17 mouse cellular contexts compared by ENCODE assay signal in genomic region chr4:154700921-154701412, GRCm38 (mm10). TPM values are rescaled to one million over a fixed set of nuclear protein-coding genes. Genes with fewer than 3 reads are reported as not detected.
DNase-seq lines count a peak whose midpoint lies in the region; ATAC-seq lines count a peak whose summit lies in the region.
"Had no signal": no experiment of that assay in that cellular context is flagged by ENCODE, and none has a peak within 500 bp of the region (broad histone marks: within the 10 kb centered on the region; RNA-seq: fewer than 3 reads in every experiment).

No protein-coding gene starts in this region.

- no peaks in the 10 kb centered on the region; the same call in 1 of the 2 replicates for H3K27me3 ChIP-seq in liver, embryonic 11.5 days (replicated peaks; ENCODE audit: control insufficient read depth, insufficient read depth, low read length)
- H3K27me3 ChIP-seq in liver, embryonic 12.5 days (replicated peaks), result peaks cover 5% of the 10 kb centered on the region; the same call in 1 of the 2 replicates
- H3K27me3 ChIP-seq in heart, embryonic 14.5 days (ENCODE audit: control insufficient read depth, insufficient read depth, low read length), result peaks cover 3% of the 10 kb centered on the region; the same call in 1 of the 2 replicates
- H3K27me3 ChIP-seq: intestine, embryonic 15.5 days; stomach, embryonic 15.5 days had no signal

- no peaks in the 10 kb centered on the region for H3K4me1 ChIP-seq in liver, embryonic 11.5 days (replicated peaks; ENCODE audit: control insufficient read depth, insufficient read depth, low read length)
- H3K4me1 ChIP-seq in liver, embryonic 12.5 days, result no peaks in the 10 kb centered on the region
- peaks cover 25 to 36% of the 10 kb centered on the region in 2 experiments for H3K4me1 ChIP-seq in heart, embryonic 14.5 days (ENCODE audit: control insufficient read depth in 2 of 2, insufficient read depth in 2 of 2, low read length in 2 of 2)
- H3K4me1 ChIP-seq: intestine, embryonic 15.5 days; liver, embryonic 15.5 days; stomach, embryonic 15.5 days had no signal

- H3K9me3 ChIP-seq in liver, embryonic 11.5 days (ENCODE audit: control insufficient read depth, low read length), result no peaks in the 10 kb centered on the region
- H3K9me3 ChIP-seq in liver, embryonic 12.5 days (replicated peaks), result no peaks in the 10 kb centered on the region
- no peaks in the 10 kb centered on the region for H3K9me3 ChIP-seq in heart, embryonic 14.5 days (ENCODE audit: control insufficient read depth, low read length)
- H3K9me3 ChIP-seq: intestine, embryonic 15.5 days; liver, embryonic 15.5 days; midbrain, embryonic 10.5 days; stomach, embryonic 15.5 days had no signal

- no peak for ATAC-seq in liver, embryonic 11.5 days (replicated peaks; ENCODE audit: low FRiP score)
- no peak for ATAC-seq in liver, embryonic 12.5 days
- ATAC-seq in heart, embryonic 14.5 days (ENCODE audit: insufficient number of reproducible peaks, insufficient read depth, low FRiP score, low read depth), result no peak; the same call in 1 of the 2 replicates
- ATAC-seq: intestine, embryonic 15.5 days had no signal

- H3K4me3 ChIP-seq in liver, embryonic 11.5 days (ENCODE audit: low read depth, low read length), result no peak overlapping the region
- no peak overlapping the region for H3K4me3 ChIP-seq in liver, embryonic 12.5 days
- H3K4me3 ChIP-seq in heart, embryonic 14.5 days (ENCODE audit: control insufficient read depth in 1 of 2, insufficient read depth in 1 of 2, low read depth in 1 of 2, low read length in 2 of 2), result no peak overlapping the region
- H3K4me3 ChIP-seq: erythroblast, embryonic 14.5 days; intestine, embryonic 15.5 days; liver, embryonic 15.5 days; midbrain, embryonic 10.5 days; stomach, embryonic 15.5 days had no signal

- DNase-seq in liver, embryonic 11.5 days (ENCODE audit: low spot score), result peak; percentile 19
- peak; percentile 25 to 65 for DNase-seq in kidney, postnatal 25 days
- DNase-seq in lung, postnatal 25 days (ENCODE audit: low spot score), result peak; percentile 8
- no peak for DNase-seq in left cerebral cortex, adult 8-10 months (ENCODE audit: low spot score in 2 of 2)
- no peak for DNase-seq in spleen, postnatal 14 days (ENCODE audit: low spot score in 2 of 2)
- DNase-seq in ovary, adult 18-20 months (ENCODE audit: low spot score), result no peak
- DNase-seq: cerebellum, adult 2 months; right cerebral cortex, postnatal 4 days had no signal

- 84% methylated on average over 13 of the region's 13 CpGs for WGBS in liver, embryonic 11.5 days
- 77% methylated on average over 13 of the region's 13 CpGs for WGBS in liver, embryonic 12.5 days (ENCODE audit: insufficient replicate concordance)
- 52% methylated on average over 13 of the region's 13 CpGs for WGBS in heart, embryonic 14.5 days

- H3K27ac ChIP-seq in liver, embryonic 11.5 days (ENCODE audit: low read depth, low read length), result no peak overlapping the region
- no peak overlapping the region for H3K27ac ChIP-seq in liver, embryonic 12.5 days
- peak overlapping the region; percentile 1 to 55 for H3K27ac ChIP-seq in heart, embryonic 14.5 days (replicated peaks in 1 of 2; ENCODE audit: control insufficient read depth in 1 of 2, insufficient read depth in 1 of 2, low read depth in 2 of 2, low read length in 2 of 2)
- H3K27ac ChIP-seq: intestine, embryonic 15.5 days; liver, embryonic 15.5 days; midbrain, embryonic 10.5 days; stomach, embryonic 15.5 days had no signal

- H3K9ac ChIP-seq in liver, embryonic 11.5 days (ENCODE audit: low read depth, low read length), result no peak overlapping the region
- no peak overlapping the region for H3K9ac ChIP-seq in liver, embryonic 12.5 days
- H3K9ac ChIP-seq in heart, embryonic 14.5 days (ENCODE audit: low read length), result peak overlapping the region; percentile 28; the same call in 1 of the 2 replicates
- H3K9ac ChIP-seq: intestine, embryonic 15.5 days; liver, embryonic 15.5 days; stomach, embryonic 15.5 days had no signal

- no peaks in the 10 kb centered on the region for H3K36me3 ChIP-seq in liver, embryonic 11.5 days (ENCODE audit: control insufficient read depth, insufficient read depth, low read length)
- no peaks in the 10 kb centered on the region for H3K36me3 ChIP-seq in liver, embryonic 12.5 days
- H3K36me3 ChIP-seq in heart, embryonic 14.5 days (ENCODE audit: control insufficient read depth, insufficient read depth, low read length), result no peaks in the 10 kb centered on the region
- H3K36me3 ChIP-seq: intestine, embryonic 15.5 days; liver, embryonic 15.5 days; midbrain, embryonic 10.5 days; stomach, embryonic 15.5 days had no signal

- H3K4me2 ChIP-seq in liver, embryonic 11.5 days, result no peak overlapping the region
- no peak overlapping the region for H3K4me2 ChIP-seq in liver, embryonic 12.5 days
- H3K4me2 ChIP-seq in heart, embryonic 14.5 days (ENCODE audit: low read length), result peak overlapping the region; percentile 32
- H3K4me2 ChIP-seq: intestine, embryonic 15.5 days; liver, embryonic 15.5 days; stomach, embryonic 15.5 days had no signal

RNA-seq across cellular contexts. Expression of gene Actrt2, which starts 33.3 kb away (rescaled TPM):
- not detected in 2 replicates for polyA plus RNA-seq in liver, embryonic 11.5 days (2014; fragmentation: Nextera tagmentation; extraction: Ambion mirVana)
- not detected in 2 replicates for polyA plus RNA-seq in liver, embryonic 12.5 days (2016; fragmentation: Nextera tagmentation; extraction: Ambion mirVana)
- not detected in 2 replicates for polyA plus RNA-seq in heart, embryonic 14.5 days (2014; fragmentation: Nextera tagmentation; extraction: Ambion mirVana)
- total RNA-seq in left cerebral cortex, adult 8-10 months (2022), result not detected
- total RNA-seq: granulocyte monocyte progenitor cell, adult 5-6 weeks had no signal
- polyA plus RNA-seq: brain, embryonic 14.5 days; cerebellum, adult 2 months; erythroblast, embryonic 14.5 days; intestine, embryonic 15.5 days; liver, embryonic 15.5 days; midbrain, embryonic 10.5 days; stomach, embryonic 15.5 days had no signal

Comparison
In these comparisons a context has a peak if more than half of its experiments do, and no peak if none do; other contexts are left out.
1. DNase-seq: peak in liver, embryonic 11.5 days (single experiment), kidney, postnatal 25 days (2 of 2) and lung, postnatal 25 days (single experiment); none in left cerebral cortex, adult 8-10 months (0 of 2), spleen, postnatal 14 days (0 of 2) and ovary, adult 18-20 months (single experiment).
2. H3K27ac ChIP-seq: peak in heart, embryonic 14.5 days (2 of 2); none in liver, embryonic 11.5 days (single experiment) and liver, embryonic 12.5 days (single experiment).